Mouse (Mus musculus) heart, postnatal 25 days (tissue): ENCODE measurements around the gene Cox7a2l. TPM values are rescaled to one million over a fixed set of nuclear protein-coding genes. Genes with fewer than 3 reads are reported as not detected.

Source experiments
- DNase-seq: peaks from one replicate; pipeline ENCODE4 v3.0.0; 2022; ENCODE audit warnings: low spot score
- intact Hi-C: fragments of 180-260 bp; cut with DNase I; formaldehyde crosslinking; loops from one replicate; pipeline ENCODE4 v1.15.1; 2025
- total RNA-seq, 2 experiments: library from RNA; stranded (reverse); gene quantifications; 2 replicates each; pipeline ENCODE4 v1.2.3; 2021

The Cox7a2l gene
- total RNA-seq, 2 experiments from 2014 or later, result 290 to 313 TPM

DNA sequence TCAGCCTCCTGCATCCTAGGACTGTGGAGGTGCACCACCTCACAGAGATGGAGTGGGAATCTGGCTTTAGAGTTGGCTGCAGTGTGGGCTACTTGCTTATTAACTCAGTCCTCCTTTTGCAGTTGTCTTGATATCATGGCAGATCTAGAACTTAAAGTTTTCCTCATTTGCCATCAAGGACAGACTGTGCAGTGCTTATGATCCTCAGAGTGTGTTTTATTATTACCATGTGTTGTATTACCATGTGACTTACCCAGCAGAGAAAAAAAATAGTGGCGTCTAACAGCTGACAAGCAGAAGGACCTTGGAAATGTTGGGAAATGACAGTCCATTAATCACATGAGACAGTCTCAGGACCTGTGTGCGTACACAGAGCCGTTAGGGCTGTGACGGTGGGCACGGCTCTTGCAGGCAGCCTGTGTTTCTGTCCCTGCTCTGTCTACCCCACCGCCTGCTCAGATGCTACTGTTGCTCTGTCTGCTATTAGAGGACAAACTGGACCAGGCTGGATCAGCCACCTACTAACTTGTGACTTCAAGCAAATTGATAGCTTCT, 50.4 kb downstream of the Cox7a2l start:
- intact Hi-C loops, result no loop called here
- no peak for DNase-seq

- DNase-seq, result no peak
- intact Hi-C loops, result no loop called here
Observed at GRCm38 (mm10) chr17:83465969-83466368, 51.2 kb downstream of the Cox7a2l start.

DNA sequence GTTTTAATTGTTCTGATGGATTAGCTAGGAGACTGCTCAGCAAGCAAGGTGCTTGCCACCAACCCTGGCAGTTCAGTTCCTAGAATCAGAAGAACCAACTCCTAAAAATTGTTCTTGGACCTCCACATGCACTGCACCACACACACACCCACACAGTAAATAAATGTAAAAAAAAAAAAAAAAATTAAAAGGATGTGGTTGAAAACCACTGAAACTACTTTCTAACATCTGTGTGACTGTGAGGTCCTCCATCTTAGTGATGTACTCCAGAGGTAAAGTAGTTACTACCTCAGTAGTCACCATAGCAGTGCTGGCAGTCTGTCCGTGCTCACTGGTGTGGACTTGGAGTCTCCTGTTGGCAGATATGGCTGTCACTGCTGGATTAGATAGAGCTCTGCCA, 59.9 kb downstream of the Cox7a2l start:
- DNase-seq, result no peak
- intact Hi-C loops, result no loop called here

GRCm38 (mm10) chr17:83453587-83453986, 63.5 kb downstream of the Cox7a2l start:
- DNase-seq, result no peak
- intact Hi-C loops, result loop anchor here (5.0 kb wide), 1 partner anchor 181 kb away; no protein-coding TSS in a partner anchor

- DNase-seq, result no peak
- intact Hi-C loops, result loop anchor here (5.0 kb wide), 1 partner anchor 180 kb away; no protein-coding TSS in a partner anchor
Observed at GRCm38 (mm10) chr17:83452451-83452850, 64.7 kb downstream of the Cox7a2l start.

Other genes with a start within 250 kb of the Cox7a2l start
- gene Eml4, start 166.4 kb downstream of the Cox7a2l start, total RNA-seq, result 1 to 10 TPM; 5.1 to 6.1 TPM
- gene Kcng3, start 114.6 kb upstream of the Cox7a2l start, total RNA-seq, result not detected
- 10 to 100 TPM; 20.7 to 20.9 TPM for gene Mta3, start 188.8 kb upstream of the Cox7a2l start, total RNA-seq